Mouse (Mus musculus): Measurements from ENCODE around the gene Akap5. TPM values are rescaled to one million over a fixed set of nuclear protein-coding genes. Genes with fewer than 3 reads are reported as not detected.

Gene Akap5
- polyA plus RNA-seq, 1 experiment from 2014 or later, result 28.7 TPM

Other genes with a start within 250 kb of the Akap5 start
- 0.34 TPM in 2 replicates for gene Esr2, start 147.6 kb upstream of the Akap5 start, polyA plus RNA-seq (2015; fragmentation: Nextera tagmentation; extraction: Ambion mirVana)
- not detected in 2 replicates for gene Tex21, start 78.1 kb upstream of the Akap5 start, polyA plus RNA-seq (2015; fragmentation: Nextera tagmentation; extraction: Ambion mirVana)
- gene Mthfd1, start 69.6 kb upstream of the Akap5 start, polyA plus RNA-seq (2015; fragmentation: Nextera tagmentation; extraction: Ambion mirVana), result 97.4 and 99.8 TPM in 2 replicates
- gene Zbtb25, start 44.7 kb downstream of the Akap5 start, polyA plus RNA-seq (2015; fragmentation: Nextera tagmentation; extraction: Ambion mirVana), result 15.8 and 16.7 TPM in 2 replicates
- gene Zbtb1, start 45.4 kb downstream of the Akap5 start, polyA plus RNA-seq (2015; fragmentation: Nextera tagmentation; extraction: Ambion mirVana), result 9.6 and 10.8 TPM in 2 replicates
- gene Hspa2, start 79.3 kb downstream of the Akap5 start, polyA plus RNA-seq (2015; fragmentation: Nextera tagmentation; extraction: Ambion mirVana), result 8.5 and 10.5 TPM in 2 replicates
- 4.9 and 5.0 TPM in 2 replicates for gene Ppp1r36, start 92.6 kb downstream of the Akap5 start, polyA plus RNA-seq (2015; fragmentation: Nextera tagmentation; extraction: Ambion mirVana)
- 6.9 and 7.2 TPM in 2 replicates for gene Plekhg3, start 206.0 kb downstream of the Akap5 start, polyA plus RNA-seq (2015; fragmentation: Nextera tagmentation; extraction: Ambion mirVana)